Mouse (Mus musculus): ENCODE results near the gene Prkce. TPM values are rescaled to one million over a fixed set of nuclear protein-coding genes. Genes with fewer than 3 reads are reported as not detected.

The Prkce gene
- polyA plus RNA-seq, 2 experiments: 0.32 to 0.37 TPM

DNA sequence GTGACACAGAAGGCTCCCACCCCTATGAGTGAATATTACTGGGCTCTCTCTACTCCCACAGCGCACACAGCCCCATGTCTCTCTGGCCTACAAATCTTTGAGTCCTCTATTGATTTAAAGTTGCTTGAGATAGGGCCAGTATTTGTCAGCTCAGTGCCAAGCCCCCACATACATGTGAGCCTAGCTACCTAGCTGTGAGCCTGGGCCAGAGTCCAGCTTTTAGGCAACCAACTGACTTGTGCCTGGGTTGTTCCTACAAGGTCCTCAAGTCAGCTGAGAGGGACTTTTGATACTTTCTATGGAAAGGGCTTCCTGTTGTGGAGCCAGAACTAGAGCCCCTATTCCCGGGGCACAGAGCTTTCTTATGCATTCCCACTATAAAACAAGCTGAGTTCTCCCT is 357.5 kb downstream of the Prkce start:
- 55% methylated on average over 2 of the region's 2 CpGs for WGBS (ENCODE audit: insufficient replicate concordance)
- Histone ChIP-seq H3K36me3 (replicated peaks; ENCODE audit: control insufficient read depth, insufficient read depth, low read depth) (no peaks in the 10 kb centered on the region), H3K27ac (no peak overlapping the region), H3K4me3 (ENCODE audit: insufficient read depth in 1 of 2, low read depth in 2 of 2, low read length in 2 of 2) (no peak overlapping the region), H3K9me3 (ENCODE audit: control insufficient read depth, low read length) (no peaks in the 10 kb centered on the region), H3K9ac (replicated peaks) (no peak overlapping the region), H3K4me2 (ENCODE audit: low read depth) (no peak overlapping the region), H3K27me3 (ENCODE audit: control insufficient read depth, insufficient read depth, low read length) (no peaks in the 10 kb centered on the region), H3K4me1 (replicated peaks; ENCODE audit: control insufficient read depth in 2 of 2, insufficient read depth in 2 of 2, low read length in 1 of 2) (peaks cover 0 to 7% of the 10 kb centered on the region in 2 experiments; a peak in 1 of 4 replicates)
- DNase-seq (ENCODE audit: low read depth in 3 of 3, low spot score in 3 of 3) (no peak), ATAC-seq (ENCODE audit: insufficient read depth) (no peak)
- TF ChIP-seq EP300 (IDR thresholded peaks at IDR 0.05; ENCODE audit: low read depth): no peak
- no peak for TF ChIP-seq CTCF (IDR thresholded peaks at IDR 0.05; ENCODE audit: low read depth)

DNA sequence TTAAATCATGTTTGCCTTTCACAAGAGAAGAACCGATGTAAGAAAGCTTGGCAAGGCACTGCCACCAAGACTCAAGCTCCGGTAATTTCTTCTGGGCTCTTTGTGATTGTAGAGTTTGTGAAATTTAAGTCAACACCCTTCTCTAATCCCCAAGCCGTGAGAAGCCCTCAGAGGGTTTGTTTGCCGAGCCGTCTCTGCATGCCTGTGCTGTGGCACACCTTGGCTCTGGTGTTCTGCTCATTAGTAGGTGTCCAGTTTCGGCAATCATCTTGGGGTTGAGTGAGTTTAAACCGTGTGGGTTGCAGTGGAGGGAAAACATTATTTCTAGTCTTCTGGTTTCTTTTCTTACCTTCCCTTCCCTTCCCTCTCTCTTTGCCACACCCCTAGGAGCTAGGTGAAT is 358.4 kb downstream of the Prkce start:
- H3K4me3 ChIP-seq (ENCODE audit: insufficient read depth in 1 of 2, low read depth in 2 of 2, low read length in 2 of 2): no peak overlapping the region
- H3K27ac ChIP-seq: no peak overlapping the region
- H3K4me2 ChIP-seq (ENCODE audit: low read depth): no peak overlapping the region
- H3K4me1 ChIP-seq (replicated peaks; ENCODE audit: control insufficient read depth in 2 of 2, insufficient read depth in 2 of 2, low read length in 1 of 2): peaks cover 0 to 7% of the 10 kb centered on the region in 2 experiments; a peak in 1 of 4 replicates
- TF ChIP-seq CTCF (IDR thresholded peaks at IDR 0.05; ENCODE audit: low read depth) (no peak), EP300 (IDR thresholded peaks at IDR 0.05; ENCODE audit: low read depth) (no peak)
- no peaks in the 10 kb centered on the region for H3K27me3 ChIP-seq (ENCODE audit: control insufficient read depth, insufficient read depth, low read length)
- H3K9ac ChIP-seq (replicated peaks): no peak overlapping the region
- DNase-seq (ENCODE audit: low read depth in 3 of 3, low spot score in 3 of 3): no peak
- H3K36me3 ChIP-seq (replicated peaks; ENCODE audit: control insufficient read depth, insufficient read depth, low read depth): no peaks in the 10 kb centered on the region
- ATAC-seq (ENCODE audit: insufficient read depth): no peak
- WGBS (ENCODE audit: insufficient replicate concordance): 61% methylated on average over 7 of the region's 7 CpGs
- no peaks in the 10 kb centered on the region for H3K9me3 ChIP-seq (ENCODE audit: control insufficient read depth, low read length)

- H3K27ac ChIP-seq: no peak overlapping the region
- 57% methylated on average over 5 of the region's 5 CpGs for WGBS (ENCODE audit: insufficient replicate concordance)
- H3K36me3 ChIP-seq (replicated peaks; ENCODE audit: control insufficient read depth, insufficient read depth, low read depth): no peaks in the 10 kb centered on the region
- H3K9ac ChIP-seq (replicated peaks): no peak overlapping the region
- no peak for ATAC-seq (ENCODE audit: insufficient read depth)
- no peak overlapping the region for H3K4me3 ChIP-seq (ENCODE audit: insufficient read depth in 1 of 2, low read depth in 2 of 2, low read length in 2 of 2)
- no peak for DNase-seq (ENCODE audit: low read depth in 3 of 3, low spot score in 3 of 3)
- H3K27me3 ChIP-seq (ENCODE audit: control insufficient read depth, insufficient read depth, low read length): no peaks in the 10 kb centered on the region
- peaks cover 0 to 7% of the 10 kb centered on the region in 2 experiments; a peak in 1 of 4 replicates for H3K4me1 ChIP-seq (replicated peaks; ENCODE audit: control insufficient read depth in 2 of 2, insufficient read depth in 2 of 2, low read length in 1 of 2)
- TF ChIP-seq EP300 (IDR thresholded peaks at IDR 0.05; ENCODE audit: low read depth): no peak
- no peak overlapping the region for H3K4me2 ChIP-seq (ENCODE audit: low read depth)
- H3K9me3 ChIP-seq (ENCODE audit: control insufficient read depth, low read length): no peaks in the 10 kb centered on the region
Measured at GRCm38 (mm10) chr17:86527298-86527697, 359.7 kb downstream of the Prkce start.

DNA sequence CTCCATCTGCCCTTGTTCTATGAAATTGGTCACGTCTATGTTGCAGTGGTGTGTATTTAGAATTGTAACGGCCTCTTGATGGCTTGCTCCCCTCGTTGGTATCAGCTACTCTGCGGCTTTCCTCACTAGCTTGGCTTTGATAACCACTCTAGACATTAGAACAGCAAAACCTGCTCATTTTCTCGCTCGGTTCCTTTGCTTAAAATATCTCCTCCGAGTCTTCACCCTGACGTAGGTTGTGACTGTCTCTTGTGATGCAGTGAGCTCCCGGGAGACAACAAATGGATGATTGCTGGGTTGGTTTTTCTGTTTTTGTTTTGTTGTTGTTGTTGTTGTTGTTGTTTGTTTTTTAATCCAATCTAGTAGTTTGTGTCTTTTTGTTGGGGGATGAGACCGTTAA is 361.4 kb downstream of the Prkce start:
- no peak for DNase-seq (ENCODE audit: low read depth in 3 of 3, low spot score in 3 of 3)
- ATAC-seq (ENCODE audit: insufficient read depth): no peak
- H3K27ac ChIP-seq: no peak overlapping the region
- no peak overlapping the region for H3K9ac ChIP-seq (replicated peaks)
- H3K9me3 ChIP-seq (ENCODE audit: control insufficient read depth, low read length): no peaks in the 10 kb centered on the region
- H3K4me3 ChIP-seq (ENCODE audit: insufficient read depth in 1 of 2, low read depth in 2 of 2, low read length in 2 of 2): no peak overlapping the region
- peaks cover 0 to 4% of the 10 kb centered on the region in 2 experiments; a peak in 1 of 4 replicates for H3K4me1 ChIP-seq (replicated peaks; ENCODE audit: control insufficient read depth in 2 of 2, insufficient read depth in 2 of 2, low read length in 1 of 2)
- no peaks in the 10 kb centered on the region for H3K36me3 ChIP-seq (replicated peaks; ENCODE audit: control insufficient read depth, insufficient read depth, low read depth)
- 62% methylated on average over 10 of the region's 10 CpGs for WGBS (ENCODE audit: insufficient replicate concordance)
- H3K27me3 ChIP-seq (ENCODE audit: control insufficient read depth, insufficient read depth, low read length): no peaks in the 10 kb centered on the region
- no peak overlapping the region for H3K4me2 ChIP-seq (ENCODE audit: low read depth)
- TF ChIP-seq CTCF (IDR thresholded peaks at IDR 0.05; ENCODE audit: low read depth): no peak
- TF ChIP-seq EP300 (IDR thresholded peaks at IDR 0.05; ENCODE audit: low read depth): no peak

GRCm38 (mm10) chr17:86529411-86529810 is 361.8 kb downstream of the Prkce start:
- H3K4me3 ChIP-seq (ENCODE audit: insufficient read depth in 1 of 2, low read depth in 2 of 2, low read length in 2 of 2): no peak overlapping the region
- no peaks in the 10 kb centered on the region for H3K36me3 ChIP-seq (replicated peaks; ENCODE audit: control insufficient read depth, insufficient read depth, low read depth)
- no peak overlapping the region for H3K9ac ChIP-seq (replicated peaks)
- 32% methylated on average over 4 of the region's 4 CpGs for whole genome bisulfite sequencing (ENCODE audit: insufficient replicate concordance)
- no peaks in the 10 kb centered on the region for H3K9me3 ChIP-seq (ENCODE audit: control insufficient read depth, low read length)
- ATAC-seq (ENCODE audit: insufficient read depth): no peak
- TF ChIP-seq EP300 (IDR thresholded peaks at IDR 0.05; ENCODE audit: low read depth) (no peak), CTCF (IDR thresholded peaks at IDR 0.05; ENCODE audit: low read depth) (no peak)
- H3K27me3 ChIP-seq (ENCODE audit: control insufficient read depth, insufficient read depth, low read length): no peaks in the 10 kb centered on the region
- H3K4me1 ChIP-seq (replicated peaks; ENCODE audit: control insufficient read depth in 2 of 2, insufficient read depth in 2 of 2, low read length in 1 of 2): 0 out of 4 replicates have a peak, but pooled peaks cover 0 to 4% of the 10 kb centered on the region in 2 experiments
- H3K27ac ChIP-seq: no peak overlapping the region
- H3K4me2 ChIP-seq (ENCODE audit: low read depth): no peak overlapping the region
- no peak for DNase-seq (ENCODE audit: low read depth in 3 of 3, low spot score in 3 of 3)
